Mouse (Mus musculus): ENCODE data around the gene Dmbx1. TPM values are rescaled to one million over a fixed set of nuclear protein-coding genes. Genes with fewer than 3 reads are reported as not detected.

Dmbx1 gene
- polyA plus RNA-seq, 1 experiment from 2014 or later: not detected

DNA sequence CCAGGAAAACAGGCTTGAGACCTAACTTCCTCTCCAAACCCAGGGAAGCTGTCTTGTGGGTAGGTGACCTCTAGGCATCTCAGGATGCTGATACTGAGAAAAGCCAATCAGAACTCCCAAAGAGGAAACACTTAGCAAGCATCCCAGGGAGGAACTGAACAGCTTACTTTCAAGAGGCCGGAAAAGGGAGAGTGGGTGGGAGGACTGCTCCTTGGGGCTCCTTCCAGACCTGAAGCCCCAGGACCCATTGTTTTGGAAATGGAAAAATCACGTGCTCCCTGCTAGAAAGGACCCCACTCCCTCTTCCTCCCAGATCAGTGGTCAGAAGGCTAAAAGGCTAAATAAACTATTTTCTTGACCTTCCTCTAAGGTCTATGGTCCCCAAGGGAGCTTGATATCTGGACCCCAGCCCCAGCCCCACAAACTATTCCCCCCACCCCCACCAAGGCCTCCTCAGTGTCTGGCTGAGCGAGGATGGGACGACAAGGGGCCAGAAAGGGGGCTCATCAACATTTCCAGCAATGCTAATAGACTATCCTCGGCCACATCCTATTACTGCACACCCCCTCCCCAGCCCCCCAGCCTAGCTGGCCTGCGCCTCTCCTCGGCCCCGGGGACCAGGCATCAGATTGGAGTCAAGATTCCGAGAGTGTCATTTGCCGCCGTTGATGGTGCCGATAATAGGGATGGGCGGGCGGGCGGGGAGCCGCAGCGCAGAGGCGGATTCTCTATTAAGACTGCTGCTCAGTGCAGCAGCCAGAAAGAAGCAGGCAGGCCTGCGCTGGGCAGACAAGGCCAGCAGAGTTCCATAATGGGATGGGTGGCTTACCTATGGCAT lies 15.1 kb upstream of the Dmbx1 start:
- peak overlapping the region; percentile 40 for H3K4me2 ChIP-seq

DNA sequence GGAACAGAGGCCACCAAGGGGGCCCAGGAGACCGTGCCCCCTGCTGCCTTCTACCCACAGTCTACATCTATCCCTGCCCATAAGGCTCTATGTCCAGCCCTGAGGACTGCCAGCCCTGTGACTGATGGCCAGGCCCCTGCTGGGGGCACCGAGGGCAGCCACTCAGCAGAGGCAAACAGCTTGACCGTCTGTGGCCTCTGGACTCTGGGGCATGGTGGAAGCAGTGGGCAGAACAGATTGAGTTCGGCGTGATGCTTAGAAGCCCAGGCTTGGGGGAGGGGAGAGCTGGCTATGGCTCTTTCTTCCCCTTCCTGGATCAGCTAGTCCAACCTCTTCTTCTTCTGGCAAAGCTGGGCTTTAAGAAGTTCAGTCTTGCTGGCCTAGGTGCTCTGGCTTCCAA lies 13.8 kb upstream of the Dmbx1 start:
- peaks cover 93% of the 10 kb centered on the region for H3K27me3 ChIP-seq (ENCODE audit: control insufficient read depth, insufficient read depth, low read length)
- H3K27ac ChIP-seq (ENCODE audit: low read depth, low read length): no peak overlapping the region
- H3K4me1 ChIP-seq (ENCODE audit: control insufficient read depth, insufficient read depth, low read length): no peaks in the 10 kb centered on the region
- H3K9me3 ChIP-seq (replicated peaks; ENCODE audit: control insufficient read depth, low read length): no peaks in the 10 kb centered on the region
- H3K9ac ChIP-seq (ENCODE audit: low read depth, low read length): no peak overlapping the region
- WGBS (ENCODE audit: insufficient replicate concordance): 47% methylated on average over 5 of the region's 5 CpGs
- no peaks in the 10 kb centered on the region for H3K36me3 ChIP-seq (ENCODE audit: control insufficient read depth, insufficient read depth, low read length)
- H3K4me2 ChIP-seq: no peak overlapping the region
- no peak overlapping the region for H3K4me3 ChIP-seq (ENCODE audit: low read depth, low read length)
- ATAC-seq (replicated peaks; ENCODE audit: insufficient number of reproducible peaks, low FRiP score, low TSS enrichment): no peak

More for the DNA sequence above, 15.1 kb upstream of the Dmbx1 start:
- H3K4me3 ChIP-seq (ENCODE audit: low read depth, low read length): no peak overlapping the region
- peaks cover 86% of the 10 kb centered on the region for H3K27me3 ChIP-seq (ENCODE audit: control insufficient read depth, insufficient read depth, low read length)
- no peaks in the 10 kb centered on the region for H3K4me1 ChIP-seq (ENCODE audit: control insufficient read depth, insufficient read depth, low read length)
- H3K9me3 ChIP-seq (replicated peaks; ENCODE audit: control insufficient read depth, low read length): no peaks in the 10 kb centered on the region
- 1% methylated on average over 19 of the region's 19 CpGs for WGBS (ENCODE audit: insufficient replicate concordance)
- no peak for ATAC-seq (replicated peaks; ENCODE audit: insufficient number of reproducible peaks, low FRiP score, low TSS enrichment)
- H3K36me3 ChIP-seq (ENCODE audit: control insufficient read depth, insufficient read depth, low read length): no peaks in the 10 kb centered on the region
- H3K27ac ChIP-seq (ENCODE audit: low read depth, low read length): no peak overlapping the region
- no peak overlapping the region for H3K9ac ChIP-seq (ENCODE audit: low read depth, low read length)

DNA sequence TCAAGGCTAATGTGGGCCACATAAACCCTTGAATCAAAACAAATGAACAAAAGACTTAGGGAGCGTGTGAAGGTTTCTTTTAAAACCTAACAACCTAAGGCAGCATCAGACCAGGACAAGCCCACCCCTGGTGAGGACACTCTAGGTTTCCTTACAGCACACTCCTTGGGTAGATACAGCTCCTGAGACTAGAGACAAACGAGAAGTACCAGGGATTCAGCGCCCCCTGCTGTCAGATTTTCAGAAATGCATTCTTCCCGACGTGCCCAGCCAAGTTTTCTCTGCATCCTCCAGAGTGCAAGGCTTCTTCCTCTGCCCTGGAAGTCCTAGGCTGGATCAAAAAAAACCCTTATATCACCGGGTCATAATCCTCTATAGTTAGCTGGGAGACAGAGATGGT lies 13.0 kb upstream of the Dmbx1 start:
- Histone ChIP-seq H3K27ac (ENCODE audit: low read depth, low read length) (no peak overlapping the region), H3K36me3 (ENCODE audit: control insufficient read depth, insufficient read depth, low read length) (no peaks in the 10 kb centered on the region), H3K9me3 (replicated peaks; ENCODE audit: control insufficient read depth, low read length) (no peaks in the 10 kb centered on the region), H3K4me2 (no peak overlapping the region), H3K9ac (ENCODE audit: low read depth, low read length) (no peak overlapping the region), H3K4me1 (ENCODE audit: control insufficient read depth, insufficient read depth, low read length) (no peaks in the 10 kb centered on the region), H3K27me3 (ENCODE audit: control insufficient read depth, insufficient read depth, low read length) (peaks cover 91% of the 10 kb centered on the region), H3K4me3 (ENCODE audit: low read depth, low read length) (no peak overlapping the region)
- WGBS (ENCODE audit: insufficient replicate concordance): 13% methylated on average over 6 of the region's 6 CpGs
- ATAC-seq (replicated peaks; ENCODE audit: insufficient number of reproducible peaks, low FRiP score, low TSS enrichment): no peak

DNA sequence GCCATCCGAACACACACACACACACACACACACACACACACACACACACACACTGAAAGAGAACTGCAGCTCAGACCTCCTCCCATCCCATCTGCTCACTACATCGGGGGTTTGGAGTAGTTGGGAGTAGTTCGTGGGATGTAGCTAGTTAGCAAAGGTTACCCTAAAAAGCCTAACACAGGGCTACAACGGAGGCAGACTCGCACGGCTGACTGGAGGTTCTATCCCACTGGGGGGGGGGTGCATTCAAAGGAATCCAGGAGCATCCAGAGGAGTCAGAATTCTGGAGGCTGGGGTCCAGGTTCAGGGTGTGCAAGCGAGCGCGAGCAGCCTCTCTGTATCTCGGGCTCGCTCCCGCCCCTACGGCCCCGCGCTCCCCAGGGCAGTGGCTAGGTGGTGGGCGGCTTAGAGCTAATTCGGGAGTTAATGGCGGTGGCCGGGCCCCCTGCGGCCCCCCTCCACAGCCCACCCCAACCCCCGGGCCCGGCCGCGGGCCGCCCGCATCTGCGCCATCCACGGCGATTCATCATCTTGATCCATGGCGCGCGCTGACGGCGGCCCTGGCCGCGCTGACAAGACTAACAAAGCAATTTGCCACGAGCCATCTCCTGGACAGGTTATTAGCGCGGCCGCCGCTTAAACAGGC lies 4.1 kb upstream of the Dmbx1 start:
- no peak for ATAC-seq (replicated peaks; ENCODE audit: insufficient number of reproducible peaks, low FRiP score, low TSS enrichment)
- Histone ChIP-seq H3K36me3 (ENCODE audit: control insufficient read depth, insufficient read depth, low read length) (no peaks in the 10 kb centered on the region), H3K27ac (ENCODE audit: low read depth, low read length) (no peak overlapping the region), H3K4me2 (peak overlapping the region; percentile 40), H3K27me3 (ENCODE audit: control insufficient read depth, insufficient read depth, low read length) (peaks cover 86% of the 10 kb centered on the region), H3K4me3 (ENCODE audit: low read depth, low read length) (no peak overlapping the region), H3K9ac (ENCODE audit: low read depth, low read length) (no peak overlapping the region), H3K9me3 (replicated peaks; ENCODE audit: control insufficient read depth, low read length) (no peaks in the 10 kb centered on the region), H3K4me1 (ENCODE audit: control insufficient read depth, insufficient read depth, low read length) (no peaks in the 10 kb centered on the region)
- 1% methylated on average over 39 of the region's 41 CpGs for WGBS (ENCODE audit: insufficient replicate concordance)

DNA sequence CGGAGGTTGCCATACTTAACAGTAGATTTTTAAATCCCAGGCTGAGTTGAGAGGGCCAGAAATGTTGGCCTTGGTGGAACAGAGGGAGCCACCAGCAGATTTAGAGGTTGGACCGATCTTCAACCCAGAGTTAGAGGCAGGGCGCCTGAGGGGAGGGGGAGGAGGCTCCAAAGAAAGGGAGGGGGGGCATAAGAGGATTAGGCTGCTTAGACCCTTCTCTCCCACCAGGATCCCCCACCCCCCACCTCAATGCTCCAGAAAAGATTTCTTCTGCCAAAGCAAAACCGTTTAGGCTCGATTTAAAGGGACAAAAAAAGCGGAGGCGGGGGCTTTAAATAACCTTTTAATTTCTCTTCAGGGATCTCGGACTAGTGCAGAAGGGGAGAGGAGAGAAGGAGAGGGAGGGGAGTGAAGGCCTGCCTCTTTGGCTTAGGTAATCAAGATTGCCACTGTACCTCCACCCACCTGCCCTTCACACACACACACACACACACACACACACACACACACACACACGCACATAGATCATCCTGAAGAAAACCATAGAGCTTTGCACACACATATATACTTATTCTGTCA lies 1.6 kb upstream of the Dmbx1 start:
- Histone ChIP-seq H3K4me2 (no peak overlapping the region), H3K27ac (ENCODE audit: low read depth, low read length) (no peak overlapping the region), H3K9ac (ENCODE audit: low read depth, low read length) (no peak overlapping the region), H3K9me3 (replicated peaks; ENCODE audit: control insufficient read depth, low read length) (no peaks in the 10 kb centered on the region), H3K4me1 (ENCODE audit: control insufficient read depth, insufficient read depth, low read length) (peaks cover 3% of the 10 kb centered on the region; the same call in 1 of the 2 replicates), H3K27me3 (ENCODE audit: control insufficient read depth, insufficient read depth, low read length) (peaks cover 98% of the 10 kb centered on the region), H3K36me3 (ENCODE audit: control insufficient read depth, insufficient read depth, low read length) (no peaks in the 10 kb centered on the region), H3K4me3 (ENCODE audit: low read depth, low read length) (no peak overlapping the region)
- WGBS (ENCODE audit: insufficient replicate concordance): 4% methylated on average over 9 of the region's 9 CpGs
- ATAC-seq (replicated peaks; ENCODE audit: insufficient number of reproducible peaks, low FRiP score, low TSS enrichment): no peak

DNA sequence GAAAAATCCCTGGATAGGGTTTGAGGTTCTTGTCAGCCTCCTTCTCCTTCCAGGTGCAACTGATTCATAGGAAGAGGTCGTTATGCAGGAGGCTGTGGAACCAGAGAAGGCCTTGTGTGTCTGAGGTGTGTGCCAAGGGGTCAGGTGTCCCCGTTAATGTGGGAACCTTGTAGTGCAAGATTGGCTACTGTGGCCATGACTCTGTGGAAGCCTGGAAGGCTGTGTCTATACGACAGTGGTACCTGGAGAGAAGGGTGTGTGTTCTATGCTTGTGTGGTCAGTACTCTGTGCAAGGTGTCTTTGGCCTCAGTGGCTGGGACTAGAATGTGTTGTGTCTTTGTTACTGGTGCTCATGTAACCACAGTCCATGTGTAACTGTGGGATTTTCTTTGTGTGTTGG lies 955 bp upstream of the Dmbx1 start:
- ATAC-seq (replicated peaks; ENCODE audit: insufficient number of reproducible peaks, low FRiP score, low TSS enrichment): no peak
- Histone ChIP-seq H3K4me3 (ENCODE audit: low read depth, low read length) (no peak overlapping the region), H3K4me2 (no peak overlapping the region), H3K36me3 (ENCODE audit: control insufficient read depth, insufficient read depth, low read length) (no peaks in the 10 kb centered on the region), H3K9ac (ENCODE audit: low read depth, low read length) (no peak overlapping the region), H3K9me3 (replicated peaks; ENCODE audit: control insufficient read depth, low read length) (no peaks in the 10 kb centered on the region), H3K27ac (ENCODE audit: low read depth, low read length) (no peak overlapping the region), H3K27me3 (ENCODE audit: control insufficient read depth, insufficient read depth, low read length) (peaks cover 98% of the 10 kb centered on the region), H3K4me1 (ENCODE audit: control insufficient read depth, insufficient read depth, low read length) (peaks cover 3% of the 10 kb centered on the region; the same call in 1 of the 2 replicates)
- 6% methylated on average over 3 of the region's 3 CpGs for WGBS (ENCODE audit: insufficient replicate concordance)

DNA sequence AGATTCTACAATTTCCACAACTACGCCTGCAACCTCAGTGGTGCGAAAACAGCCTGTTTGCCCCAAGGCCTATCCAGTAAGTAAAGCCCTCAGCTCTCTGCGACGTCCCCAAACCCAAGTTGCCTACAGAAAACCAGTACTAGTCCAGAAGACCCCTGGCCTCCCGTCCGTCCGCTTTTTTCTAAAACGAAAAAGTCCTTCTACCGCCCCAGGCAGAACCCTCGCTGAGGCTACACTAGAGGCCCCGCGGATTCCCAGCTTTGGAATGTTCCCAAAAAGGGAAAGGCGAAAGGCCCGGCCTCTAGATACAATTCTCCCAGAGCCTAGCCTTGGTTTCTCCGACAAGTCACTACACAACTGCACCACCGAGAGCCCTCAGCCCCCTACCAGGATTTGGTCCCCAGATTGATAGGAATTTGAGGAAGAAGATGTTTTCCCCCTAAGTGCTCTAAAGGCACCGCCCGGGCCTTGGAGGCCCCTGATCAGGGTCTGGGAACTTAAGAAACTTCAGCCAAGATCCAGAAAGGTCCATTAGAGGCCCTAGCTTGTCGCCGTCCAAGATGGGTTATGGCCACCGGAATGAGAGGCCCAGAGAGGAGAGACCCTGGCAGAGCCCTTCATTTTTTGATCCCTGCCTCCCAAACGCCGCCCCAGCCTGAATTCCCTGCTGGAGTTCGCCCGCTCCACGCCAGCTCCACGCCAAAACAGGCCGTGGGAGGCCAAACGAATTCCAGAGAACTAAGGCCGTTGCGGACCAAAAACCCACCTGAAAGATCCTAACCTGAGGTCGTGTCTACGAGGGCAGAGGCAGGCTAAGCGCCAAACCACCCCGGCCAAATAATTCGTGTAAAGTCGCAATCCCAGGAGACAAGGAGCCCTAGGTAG lies 1.2 kb downstream of the Dmbx1 start:
- H3K36me3 ChIP-seq (ENCODE audit: control insufficient read depth, insufficient read depth, low read length): no peaks in the 10 kb centered on the region
- H3K27ac ChIP-seq (ENCODE audit: low read depth, low read length): no peak overlapping the region
- H3K4me3 ChIP-seq (ENCODE audit: low read depth, low read length): peak overlapping the region; percentile 43
- no peaks in the 10 kb centered on the region for H3K9me3 ChIP-seq (replicated peaks; ENCODE audit: control insufficient read depth, low read length)
- H3K4me2 ChIP-seq: peak overlapping the region; percentile 66; the same call in 1 of the 2 replicates
- H3K27me3 ChIP-seq (ENCODE audit: control insufficient read depth, insufficient read depth, low read length): peaks cover 97% of the 10 kb centered on the region
- no peak for ATAC-seq (replicated peaks; ENCODE audit: insufficient number of reproducible peaks, low FRiP score, low TSS enrichment)
- under 1% methylated on average over 37 of the region's 37 CpGs for WGBS (ENCODE audit: insufficient replicate concordance)
- H3K9ac ChIP-seq (ENCODE audit: low read depth, low read length): no peak overlapping the region
- peaks cover 3% of the 10 kb centered on the region; the same call in 1 of the 2 replicates for H3K4me1 ChIP-seq (ENCODE audit: control insufficient read depth, insufficient read depth, low read length)

All from heart, embryonic 11.5 days (tissue).